Mouse (Mus musculus) CD8-positive naive resting alpha-beta T cell, adult 2 months (primary cell): ENCODE results near the gene Maml3.

Source experiments
- DNase-seq, 2 experiments: peaks; one replicate each; pipeline ENCODE4 v3.0.0; 2022; ENCODE audit warnings: low read depth in 2 of 2, low spot score in 2 of 2

The Maml3 gene

GRCm38 (mm10) chr3:51674963-51675362 is 429.9 kb downstream of the Maml3 start:
- no peak for DNase-seq

DNA sequence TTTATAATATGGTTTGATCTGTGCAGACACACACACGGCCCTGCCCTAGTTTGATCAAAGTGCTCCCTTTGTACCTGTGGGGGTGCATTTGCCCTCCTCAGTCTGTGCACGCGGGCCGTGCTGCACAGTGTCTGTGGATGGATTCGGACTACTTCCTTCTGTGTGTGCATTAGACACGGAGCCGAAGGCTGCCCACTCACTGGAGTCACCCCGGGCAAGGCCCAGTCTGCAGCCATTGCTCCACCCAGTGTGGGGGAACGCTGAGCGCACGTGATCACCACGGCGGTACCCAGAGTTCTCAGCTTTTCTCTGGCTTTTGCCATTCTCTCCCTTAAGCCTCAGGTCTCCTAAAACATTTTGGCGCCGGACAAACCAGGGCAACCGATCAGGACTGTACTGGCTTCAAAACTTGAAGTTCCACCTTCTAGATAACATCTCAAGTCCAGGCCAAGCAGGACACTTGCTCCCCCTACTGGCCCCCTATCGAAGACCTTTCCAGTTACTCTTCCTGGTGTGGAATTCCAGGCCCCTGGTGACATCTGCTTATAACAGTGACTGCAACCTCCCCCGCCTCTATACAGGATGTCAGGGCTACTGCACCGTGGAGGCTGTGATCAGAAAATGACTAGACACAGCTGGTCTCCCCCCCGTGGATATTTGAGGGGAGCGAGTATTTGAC is 431.3 kb downstream of the Maml3 start:
- no peak for DNase-seq

DNA sequence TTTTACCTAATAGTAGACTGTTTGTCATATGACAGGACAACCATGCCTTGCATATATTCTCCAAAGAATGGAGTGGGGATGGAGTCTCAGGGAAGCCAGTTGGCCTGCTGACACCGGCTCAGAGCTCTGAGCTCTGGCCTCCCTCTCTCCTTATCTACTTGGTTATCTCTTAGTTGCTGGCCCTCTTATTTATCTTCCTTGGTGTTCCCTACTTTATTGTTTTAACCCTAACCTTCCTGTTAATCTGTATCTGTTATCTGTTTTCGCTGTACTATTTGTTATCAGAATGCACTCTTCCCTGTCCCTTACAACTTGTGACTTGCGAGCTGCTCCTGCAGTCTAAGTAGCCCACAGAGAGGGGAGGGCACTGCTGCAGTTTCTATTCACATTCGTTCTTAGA is 432.2 kb downstream of the Maml3 start:
- no peak for DNase-seq

- DNase-seq: no peak
Measured at GRCm38 (mm10) chr3:51671071-51671469, 433.8 kb downstream of the Maml3 start.

DNA sequence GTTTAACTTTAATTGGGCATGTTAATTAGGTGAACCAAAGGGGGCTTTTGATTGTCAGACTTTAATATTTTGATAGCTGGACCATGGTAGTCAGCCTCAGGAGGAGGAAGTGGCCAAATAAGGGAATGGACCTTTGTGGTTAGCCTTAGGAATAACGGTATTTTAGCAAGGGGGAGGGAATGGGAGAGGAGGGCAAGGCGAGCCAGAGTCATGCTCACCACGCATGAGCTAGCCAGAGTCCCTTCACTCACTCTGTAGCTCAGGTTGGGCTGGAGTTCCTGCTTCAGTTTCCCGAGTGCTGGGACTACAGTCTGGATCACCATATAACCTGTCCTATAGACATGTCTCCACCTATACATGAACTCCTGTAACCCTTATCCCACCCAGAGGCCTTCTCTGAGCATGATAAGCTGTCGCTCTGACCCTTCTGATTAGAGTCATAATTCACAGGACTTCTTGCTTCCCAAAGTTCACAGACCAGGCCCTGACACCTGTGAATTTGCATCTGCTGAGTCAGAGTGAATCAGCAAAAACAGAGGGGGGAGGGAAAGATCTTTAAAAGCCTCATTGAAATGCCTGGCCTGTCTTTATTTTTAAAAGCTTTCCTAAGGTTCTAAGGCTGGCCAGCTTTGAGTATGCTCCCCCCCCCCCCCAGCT is 434.3 kb downstream of the Maml3 start:
- DNase-seq: no peak

- no peak for DNase-seq
Measured at GRCm38 (mm10) chr3:51668607-51669006, 436.3 kb downstream of the Maml3 start.

GRCm38 (mm10) chr3:51662557-51662956 is 442.3 kb downstream of the Maml3 start:
- no peak for DNase-seq

- no peak for DNase-seq
Measured at GRCm38 (mm10) chr3:51661880-51662550, 442.9 kb downstream of the Maml3 start.

DNA sequence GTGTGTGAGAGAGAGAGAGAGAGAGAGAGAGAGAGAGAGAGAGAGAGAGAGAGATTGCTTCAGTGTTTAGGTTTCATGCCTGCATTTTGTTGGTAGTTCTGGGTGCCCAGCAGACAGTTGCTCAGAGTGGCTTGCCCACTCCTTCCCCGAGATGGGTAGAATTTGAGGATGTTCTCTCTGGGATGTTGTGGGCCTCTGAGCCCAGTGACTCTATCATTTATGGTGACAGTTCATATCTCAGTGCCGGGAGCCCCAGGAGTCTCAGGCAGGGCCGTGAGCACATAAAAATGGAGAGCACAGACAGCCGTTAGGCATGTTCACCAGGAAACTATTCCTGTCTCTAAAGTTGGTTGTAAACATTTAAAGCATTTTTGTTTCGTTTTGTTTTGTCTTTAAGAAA is 443.5 kb downstream of the Maml3 start:
- no peak for DNase-seq

DNA sequence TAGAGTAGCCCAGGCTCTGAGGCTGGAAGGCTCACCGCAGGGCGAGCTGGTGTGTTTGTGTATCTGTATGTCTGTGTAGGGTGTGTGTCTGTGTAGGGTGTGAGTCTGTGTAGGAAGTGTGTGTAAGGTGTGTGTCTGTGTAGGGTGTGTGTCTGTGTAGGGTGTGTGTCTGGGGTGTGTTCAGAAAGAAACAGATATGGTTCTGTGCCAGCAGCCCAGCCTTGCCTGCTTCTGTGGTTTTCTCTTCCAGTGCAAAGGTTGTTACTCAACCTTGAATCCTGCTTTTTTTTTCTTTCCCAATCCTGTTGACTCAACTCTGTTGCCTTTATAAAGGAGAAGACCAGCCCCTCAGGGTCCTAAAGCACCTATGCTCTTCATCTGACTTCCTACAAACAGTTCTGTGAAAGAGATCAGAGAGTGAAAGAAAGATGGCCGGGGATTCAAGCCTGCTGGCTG is 444.0 kb downstream of the Maml3 start:
- no peak for DNase-seq

GRCm38 (mm10) chr3:51660060-51660459 is 444.8 kb downstream of the Maml3 start, which contains the start of gene Mgst2:
Gene Mgst2 (plus strand): TSS chr3:51660360.
- no peak for DNase-seq

- DNase-seq: no peak
Measured at GRCm38 (mm10) chr3:51659415-51659814, 445.5 kb downstream of the Maml3 start.

GRCm38 (mm10) chr3:51654303-51655055 is 450.4 kb downstream of the Maml3 start:
- peak; percentile 34 to 52 for DNase-seq

DNA sequence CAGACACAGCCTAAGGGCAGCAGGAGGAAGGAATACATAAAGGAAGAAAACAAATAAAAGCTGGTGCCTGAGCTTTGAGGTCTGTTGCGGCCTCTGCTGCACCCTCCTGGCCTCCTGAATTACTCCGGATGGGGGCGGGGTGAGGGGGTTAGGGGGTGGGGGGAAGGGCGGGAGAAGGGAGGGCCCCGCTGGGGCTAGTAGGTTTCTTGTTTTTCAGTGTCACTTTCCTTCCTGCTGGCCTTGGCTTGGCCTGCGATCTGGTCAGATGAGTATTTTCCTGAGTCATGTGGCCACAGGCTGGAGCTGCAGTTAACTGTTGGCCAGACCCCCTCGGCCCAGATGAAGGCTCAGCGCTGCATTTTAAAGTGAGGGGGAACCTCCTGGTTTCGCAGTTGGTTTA is 452.2 kb downstream of the Maml3 start:
- no peak for DNase-seq

- DNase-seq: peak; percentile 85 to 90
Measured at GRCm38 (mm10) chr3:51652292-51652691, 452.6 kb downstream of the Maml3 start.

DNA sequence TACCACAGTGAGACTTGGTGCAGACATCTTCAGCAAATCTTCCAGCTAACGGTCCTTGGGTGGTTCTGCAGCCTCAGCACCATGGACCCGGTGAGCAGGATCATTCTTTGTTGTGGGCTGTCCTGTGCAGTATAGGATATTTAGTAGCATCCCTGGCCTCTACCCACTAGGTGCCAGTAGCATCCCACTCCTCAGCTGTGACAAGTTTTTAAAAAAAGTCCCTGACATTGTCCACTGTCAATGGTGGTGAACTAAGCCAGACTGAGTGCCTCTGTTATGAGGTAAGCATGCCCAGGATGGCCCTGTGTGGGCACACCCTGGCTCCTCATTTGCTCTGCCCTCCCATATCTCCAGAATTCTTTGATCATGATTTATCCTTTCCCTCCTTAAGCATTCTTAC is 453.7 kb downstream of the Maml3 start:
- DNase-seq: no peak

DNA sequence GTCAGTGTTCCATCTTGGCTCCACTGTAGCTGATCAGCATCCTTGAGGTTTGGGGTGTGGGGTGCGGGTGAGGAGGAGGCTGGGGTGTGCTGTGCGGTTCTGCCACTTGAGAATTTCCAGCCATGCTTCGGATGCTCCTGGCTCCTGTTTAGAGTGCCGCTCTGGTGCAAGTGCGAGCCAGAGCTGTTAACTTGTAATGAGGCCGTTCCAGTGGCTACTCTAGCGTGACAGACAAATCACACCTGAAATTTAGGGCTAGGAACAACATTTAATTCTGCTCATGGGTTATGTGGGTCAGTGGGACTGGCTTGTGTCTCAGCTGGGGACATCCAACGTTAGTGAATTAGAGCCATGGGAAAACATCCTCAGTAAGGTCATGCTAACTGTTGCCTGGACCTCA is 454.9 kb downstream of the Maml3 start:
- no peak for DNase-seq

GRCm38 (mm10) chr3:51649426-51649825 is 455.4 kb downstream of the Maml3 start:
- DNase-seq: no peak

DNA sequence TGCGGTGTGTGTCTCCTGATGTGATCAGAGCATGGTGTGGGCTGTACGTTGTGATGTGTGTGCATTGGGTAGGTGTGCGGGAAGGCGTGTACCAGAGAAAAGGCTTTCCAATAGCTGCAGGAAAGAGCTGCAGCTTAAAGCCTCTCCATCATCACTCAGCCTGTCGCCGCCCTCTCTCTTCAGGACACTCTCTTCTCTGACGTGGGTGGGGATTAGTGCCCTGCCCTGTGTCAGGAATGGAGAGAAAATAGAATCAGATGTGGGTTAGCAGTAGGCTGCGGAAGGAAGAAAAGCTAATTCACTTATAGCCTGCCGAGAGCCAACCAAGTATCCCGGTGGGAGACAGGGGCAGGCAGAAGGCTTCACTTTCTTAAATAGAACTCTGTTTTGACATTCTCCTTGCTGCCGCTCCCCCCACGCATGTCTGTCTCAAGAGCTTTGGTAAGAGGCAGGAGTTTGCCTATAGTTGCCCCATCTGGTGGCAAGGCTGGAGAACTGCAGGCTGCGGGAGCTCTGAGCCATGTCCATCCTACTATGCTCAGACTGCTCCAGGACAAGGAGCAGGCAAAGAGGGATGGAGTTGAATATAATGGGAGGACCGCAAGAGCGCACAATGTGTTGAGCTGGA is 456.7 kb downstream of the Maml3 start:
- peak; percentile 66 to 75 for DNase-seq

GRCm38 (mm10) chr3:51647356-51647755 is 457.5 kb downstream of the Maml3 start:
- DNase-seq: no peak

DNA sequence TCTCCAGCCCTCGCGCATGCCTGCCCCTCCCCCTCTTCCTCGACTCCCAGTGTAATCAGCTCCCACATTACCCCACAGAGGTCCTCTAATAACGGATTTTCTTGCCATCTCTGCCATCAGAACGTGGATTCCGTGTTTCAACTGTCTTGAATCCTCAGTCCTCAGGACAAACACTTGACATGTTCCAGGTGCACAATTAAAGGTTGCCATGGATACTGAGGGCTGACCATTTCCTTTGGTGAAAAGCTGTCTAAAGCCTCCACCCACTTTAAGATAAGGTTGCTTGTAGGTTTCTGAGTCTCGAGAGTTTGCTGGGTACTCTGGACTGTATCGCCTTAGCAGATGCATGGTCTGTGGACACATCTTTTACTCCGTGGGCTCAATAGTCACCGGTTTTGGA is 458.6 kb downstream of the Maml3 start:
- DNase-seq: no peak
